9 mouse cellular contexts compared by ENCODE assay signal in genomic region chr15:36966940-36967339, GRCm38 (mm10). TPM values are rescaled to one million over a fixed set of nuclear protein-coding genes. Genes with fewer than 3 reads are reported as not detected.
A peak's percentile ranks its signal among the peaks of the same experiment; 100 is the strongest.
DNase-seq lines count a peak whose midpoint lies in the region; ATAC-seq and TF ChIP-seq lines count a peak whose summit lies in the region.
"Had no signal": no experiment of that assay in that cellular context is flagged by ENCODE, and none has a peak within 500 bp of the region (broad histone marks: within the 10 kb centered on the region; RNA-seq: fewer than 3 reads in every experiment).

No protein-coding gene starts in this region.

- no peak overlapping the region for H3K9ac ChIP-seq in kidney, embryonic 15.5 days
- 0 out of 2 replicates have a peak overlapping the region, but pooled peaks have one; percentile 65 for H3K9ac ChIP-seq in hindbrain, embryonic 12.5 days
- 0 out of 2 replicates have a peak overlapping the region, but pooled peaks have one; percentile 26 for H3K9ac ChIP-seq in midbrain, postnatal 0 days (replicated peaks; ENCODE audit: low read length, poor library complexity, severe bottlenecking)

- intact Hi-C loops in gastrocnemius, postnatal 14 days (cut with DNase I; ENCODE audit: low total_unique reads) = no loop called here

- H3K4me1 ChIP-seq in kidney, embryonic 15.5 days = peaks cover 15% of the 10 kb centered on the region
- peaks cover 20% of the 10 kb centered on the region for H3K4me1 ChIP-seq in embryonic facial prominence, embryonic 10.5 days
- peaks cover 28% of the 10 kb centered on the region for H3K4me1 ChIP-seq in hindbrain, embryonic 12.5 days
- H3K4me1 ChIP-seq in midbrain, postnatal 0 days (ENCODE audit: insufficient read depth, low read length) = peaks cover 20% of the 10 kb centered on the region; the same call in 1 of the 2 replicates

- no peaks in the 10 kb centered on the region for H3K36me3 ChIP-seq in kidney, embryonic 15.5 days
- H3K36me3 ChIP-seq in embryonic facial prominence, embryonic 10.5 days (replicated peaks) = no peaks in the 10 kb centered on the region
- H3K36me3 ChIP-seq in hindbrain, embryonic 12.5 days = no peaks in the 10 kb centered on the region
- H3K36me3 ChIP-seq in midbrain, postnatal 0 days (ENCODE audit: insufficient read depth, low read length) = no peaks in the 10 kb centered on the region

- peak overlapping the region; percentile 47 for H3K4me2 ChIP-seq in kidney, embryonic 15.5 days
- H3K4me2 ChIP-seq in hindbrain, embryonic 12.5 days (replicated peaks) = peak overlapping the region; percentile 60
- H3K4me2 ChIP-seq in midbrain, postnatal 0 days (ENCODE audit: low read depth, low read length, poor library complexity, severe bottlenecking) = peak overlapping the region; percentile 59

- no peaks in the 10 kb centered on the region for H3K27me3 ChIP-seq in kidney, embryonic 15.5 days
- H3K27me3 ChIP-seq in embryonic facial prominence, embryonic 10.5 days (replicated peaks; ENCODE audit: low read depth, poor library complexity, severe bottlenecking) = peaks cover 12% of the 10 kb centered on the region; the same call in 1 of the 2 replicates
- H3K27me3 ChIP-seq in hindbrain, embryonic 12.5 days = no peaks in the 10 kb centered on the region
- no peaks in the 10 kb centered on the region for H3K27me3 ChIP-seq in midbrain, postnatal 0 days (ENCODE audit: insufficient read depth, low read length)
- H3K27me3 ChIP-seq: Patski had no signal

- no peak overlapping the region for H3K27ac ChIP-seq in kidney, embryonic 15.5 days
- peak overlapping the region; percentile 40 for H3K27ac ChIP-seq in embryonic facial prominence, embryonic 10.5 days (replicated peaks)
- H3K27ac ChIP-seq in hindbrain, embryonic 12.5 days = peak overlapping the region; percentile 91
- peak overlapping the region; percentile 98 for H3K27ac ChIP-seq in midbrain, postnatal 0 days (ENCODE audit: low read depth, low read length)

- H3K9me3 ChIP-seq in kidney, embryonic 15.5 days (replicated peaks) = no peaks in the 10 kb centered on the region
- no peaks in the 10 kb centered on the region for H3K9me3 ChIP-seq in embryonic facial prominence, embryonic 10.5 days
- H3K9me3 ChIP-seq in hindbrain, embryonic 12.5 days (replicated peaks) = no peaks in the 10 kb centered on the region; the same call in 1 of the 2 replicates
- H3K9me3 ChIP-seq in midbrain, postnatal 0 days (ENCODE audit: low read length) = no peaks in the 10 kb centered on the region

- DNase-seq in kidney, postnatal 4 days = no peak
- DNase-seq in embryonic facial prominence, embryonic 10.5 days (ENCODE audit: low spot score) = no peak
- DNase-seq in midbrain, postnatal 0 days (ENCODE audit: low spot score) = peak; percentile 24
- no peak for DNase-seq in urinary bladder, postnatal 4 days (ENCODE audit: low spot score in 2 of 2)
- DNase-seq in gastrocnemius, postnatal 14 days = no peak
- no peak for DNase-seq in retina, embryonic 14.5 days (ENCODE audit: low spot score)

- 37% methylated on average over 7 of the region's 7 CpGs for WGBS in kidney, embryonic 15.5 days
- 46% methylated on average over 7 of the region's 7 CpGs for WGBS in embryonic facial prominence, embryonic 10.5 days
- WGBS in hindbrain, embryonic 12.5 days = 40% methylated on average over 7 of the region's 7 CpGs
- 12% methylated on average over 7 of the region's 7 CpGs for WGBS in midbrain, postnatal 0 days

- 0 out of 2 replicates have a peak overlapping the region, but pooled peaks have one; percentile 4 for H3K4me3 ChIP-seq in kidney, embryonic 15.5 days (replicated peaks)
- H3K4me3 ChIP-seq in embryonic facial prominence, embryonic 10.5 days = peak overlapping the region; percentile 48
- H3K4me3 ChIP-seq in hindbrain, embryonic 12.5 days = no peak overlapping the region
- H3K4me3 ChIP-seq in midbrain, postnatal 0 days (ENCODE audit: low read depth, low read length) = 0 out of 2 replicates have a peak overlapping the region, but pooled peaks have one; percentile 27

- TF ChIP-seq CTCF in midbrain, postnatal 0 days (IDR thresholded peaks at IDR 0.05) = no peak

- ATAC-seq in kidney, embryonic 15.5 days (replicated peaks; ENCODE audit: low FRiP score) = 0 out of 2 replicates have a peak, but pooled peaks have one; percentile 18
- ATAC-seq in hindbrain, embryonic 12.5 days (ENCODE audit: low FRiP score) = peak; percentile 59
- ATAC-seq in midbrain, postnatal 0 days (ENCODE audit: low FRiP score) = no peak; the same call in 1 of the 2 replicates
- ATAC-seq: Patski had no signal

RNA-seq across cellular contexts. Expression of gene Zfp706, which starts 40.6 kb away (rescaled TPM):
- polyA plus RNA-seq in kidney, embryonic 15.5 days (2015; fragmentation: Nextera tagmentation; extraction: Ambion mirVana) = 428 and 495 TPM in 2 replicates
- polyA plus RNA-seq in embryonic facial prominence, embryonic 10.5 days (2016; fragmentation: Nextera tagmentation; extraction: Ambion mirVana) = 494 and 511 TPM in 2 replicates
- 417 and 440 TPM in 2 replicates for polyA plus RNA-seq in hindbrain, embryonic 12.5 days (2016; fragmentation: Nextera tagmentation; extraction: Ambion mirVana)
- total RNA-seq in midbrain, postnatal 0 days (2014; rRNA removed) = 56.4 and 89.2 TPM in 2 replicates
- polyA plus RNA-seq in midbrain, postnatal 0 days (2015; fragmentation: Nextera tagmentation; extraction: Ambion mirVana) = 476 and 513 TPM in 2 replicates
- 100 to 1,000 TPM; 134 to 157 TPM for total RNA-seq in gastrocnemius, postnatal 14 days (2021)
